Mouse (Mus musculus) ES-CJ7 (cell line): Measurements from ENCODE around the gene Tgfa.

ENCODE experiments used
- DNase-seq: peaks from one replicate; pipeline ENCODE4 v3.0.0; 2011; ENCODE audit warnings: low read depth, low spot score

Tgfa gene

DNA sequence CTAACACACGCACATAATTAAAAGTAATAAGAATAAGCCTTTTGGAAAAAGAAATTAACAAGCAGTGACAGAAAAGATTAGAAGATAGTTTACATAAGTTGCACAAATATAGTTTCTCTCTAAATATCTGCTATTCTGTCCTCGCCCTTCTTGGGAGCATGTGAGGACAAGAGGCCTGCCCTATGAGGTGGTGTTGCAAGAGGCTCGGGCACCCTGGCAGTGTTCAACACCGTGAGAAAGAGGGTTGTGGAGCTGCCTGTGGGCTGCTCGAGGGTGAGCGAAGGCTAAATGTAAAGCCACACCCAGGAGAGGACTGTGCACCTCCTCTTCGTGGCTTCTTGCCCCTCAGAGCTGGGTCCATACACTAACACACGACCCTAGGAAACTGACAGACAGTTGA is 100.4 kb downstream of the Tgfa start:
- no peak for DNase-seq

DNA sequence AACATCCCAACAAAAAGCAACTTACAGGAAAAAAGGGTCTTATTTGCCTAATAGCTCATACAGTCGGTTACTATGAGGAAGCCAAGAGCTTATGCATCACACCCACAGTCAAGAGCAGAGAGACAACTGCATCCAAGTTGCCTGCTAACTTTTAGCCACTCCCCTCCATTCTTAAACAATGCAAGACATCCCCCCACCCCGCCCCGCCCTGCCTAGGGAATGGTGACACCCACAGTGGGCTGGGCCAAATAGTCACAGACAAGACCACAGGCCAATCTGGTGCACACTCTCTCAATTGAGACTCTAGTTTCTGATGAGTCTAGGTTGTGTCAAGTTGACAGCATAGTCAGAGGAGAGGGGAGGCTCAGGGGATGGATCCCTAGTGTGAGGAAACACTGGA is 101.1 kb downstream of the Tgfa start:
- DNase-seq = peak; percentile 85

DNA sequence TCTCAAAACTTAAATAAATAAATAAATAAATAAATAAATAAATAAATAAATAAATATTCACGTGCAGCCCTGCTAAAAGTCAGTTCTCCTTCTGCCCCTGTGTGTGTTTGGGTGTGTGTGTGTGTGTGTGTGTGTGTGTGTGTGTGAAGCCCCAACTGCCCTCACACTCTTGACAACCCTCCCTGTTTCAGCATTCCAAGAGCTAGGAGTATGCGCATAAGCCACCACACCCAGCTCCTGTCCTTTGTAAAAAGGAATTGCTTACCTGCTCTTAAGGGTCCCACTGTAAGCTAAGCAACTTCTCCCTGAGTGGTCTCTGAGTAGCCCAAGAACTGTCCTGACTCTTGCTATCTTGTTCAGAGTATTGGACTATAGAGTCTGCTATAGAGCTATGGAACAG is 101.9 kb downstream of the Tgfa start:
- peak; percentile 84 for DNase-seq

DNA sequence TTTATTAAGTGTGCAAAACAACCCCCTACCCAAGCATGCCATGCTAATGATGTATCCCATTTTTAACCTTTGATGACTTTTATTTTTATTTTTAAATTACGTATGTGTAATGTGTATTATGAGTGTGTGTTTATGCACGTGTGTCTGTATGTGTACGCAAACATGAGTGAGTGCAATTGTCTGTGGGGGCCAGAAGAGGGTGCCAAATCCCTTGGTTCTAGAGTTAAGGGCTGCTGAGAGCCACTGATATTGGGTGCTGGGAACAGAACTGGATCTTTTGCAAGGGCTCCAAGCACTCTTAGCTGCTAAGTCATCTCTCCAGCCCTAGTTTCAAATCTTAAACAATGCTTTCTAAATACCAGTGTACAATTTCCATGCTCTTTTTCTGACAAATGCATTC is 103.9 kb downstream of the Tgfa start:
- DNase-seq = peak; percentile 50

DNA sequence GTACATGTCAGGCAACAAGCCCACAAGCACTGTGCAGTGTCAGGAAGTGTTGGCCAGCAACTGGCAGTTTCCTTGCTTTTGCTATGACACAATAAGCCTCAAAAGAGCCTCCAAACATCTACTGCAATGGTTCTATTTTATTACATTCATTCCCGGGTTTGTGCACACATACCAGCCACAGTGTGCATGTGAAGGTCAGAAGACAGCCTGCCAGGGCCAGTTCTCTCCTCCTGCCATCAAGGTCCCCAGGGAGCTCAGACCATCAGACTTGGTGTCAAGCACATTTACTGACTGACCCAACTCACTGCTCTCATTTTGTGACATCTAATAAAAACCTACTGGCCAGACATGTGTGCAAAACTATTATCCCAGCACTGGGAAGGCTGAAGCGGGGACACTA is 104.4 kb downstream of the Tgfa start:
- no peak for DNase-seq

DNA sequence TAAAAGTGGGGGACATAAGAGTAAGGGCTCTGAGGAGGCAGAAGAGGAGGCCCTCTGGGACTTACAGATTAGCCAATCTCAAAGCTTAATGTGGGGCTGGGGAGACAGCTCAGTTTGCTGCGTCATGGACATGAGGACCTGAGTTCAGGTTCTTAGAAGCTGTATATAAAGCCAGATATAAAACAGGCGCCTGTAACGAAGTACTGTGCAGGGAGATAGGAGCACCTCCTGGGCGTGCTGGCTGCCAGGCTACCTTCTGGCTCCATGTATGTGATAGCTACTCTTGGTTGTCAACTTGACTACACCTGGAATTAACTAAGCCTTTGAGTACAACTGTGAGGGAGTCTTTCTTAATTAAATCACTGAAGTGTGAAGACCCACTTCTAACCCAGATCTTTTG is 110.7 kb downstream of the Tgfa start:
- no peak for DNase-seq

DNA sequence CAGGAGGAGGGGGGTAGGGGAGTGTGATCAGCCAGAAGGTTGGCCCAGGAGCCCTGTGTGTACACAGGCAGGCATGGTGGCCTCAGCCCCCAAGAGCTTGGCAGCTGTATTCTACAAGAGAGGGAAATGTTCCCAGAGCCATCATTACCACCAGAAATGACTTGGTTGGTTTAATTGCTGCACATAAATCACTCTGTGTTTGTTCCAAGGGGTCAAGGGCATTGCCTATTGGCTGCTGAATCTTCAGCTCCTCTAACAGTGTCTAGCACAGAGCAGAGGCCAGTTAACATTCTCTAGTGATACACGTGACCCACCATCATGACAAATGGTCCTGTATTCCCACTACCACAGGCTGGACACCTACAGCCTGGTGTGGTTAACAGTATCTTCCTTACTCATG is 119.0 kb downstream of the Tgfa start:
- DNase-seq = no peak

DNA sequence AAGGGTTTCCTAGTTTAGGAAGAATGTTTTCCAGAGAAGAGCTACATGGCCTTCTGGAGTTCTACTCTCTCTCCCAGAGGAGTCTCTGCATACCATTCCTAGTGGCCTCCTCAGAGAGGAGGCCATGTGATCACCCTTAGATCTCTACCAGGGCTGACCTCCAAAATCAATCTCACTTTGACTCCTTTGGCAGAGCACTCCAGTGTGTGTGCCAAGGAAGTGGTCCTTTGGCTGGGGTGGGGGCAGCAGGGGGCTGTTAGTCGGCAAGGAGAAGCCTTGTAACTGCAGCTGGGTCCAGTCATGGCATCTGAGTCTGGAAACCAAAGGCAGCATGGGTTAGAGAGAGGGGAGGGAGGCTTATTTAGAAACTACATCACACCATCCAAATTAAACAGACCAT is 122.0 kb downstream of the Tgfa start:
- DNase-seq = no peak

DNA sequence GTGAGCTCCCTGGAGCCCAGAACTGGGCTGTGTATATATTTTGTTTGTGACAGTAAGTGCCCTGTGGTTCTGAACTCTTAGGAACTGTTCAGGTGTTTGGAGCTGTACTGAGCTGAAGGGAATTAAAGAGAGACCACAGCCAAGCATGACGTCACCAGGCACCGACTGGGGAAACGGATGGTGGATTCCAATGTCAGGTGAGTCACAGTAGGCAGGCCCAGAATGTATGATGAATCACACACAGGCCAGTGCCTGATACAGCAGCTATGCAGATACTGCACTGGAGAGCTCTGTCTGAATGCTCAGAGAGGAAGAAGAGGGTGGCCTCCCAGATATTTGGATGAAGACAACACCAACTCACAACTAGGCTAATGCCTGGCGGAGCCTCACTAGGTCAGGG is 123.8 kb downstream of the Tgfa start:
- no peak for DNase-seq

DNA sequence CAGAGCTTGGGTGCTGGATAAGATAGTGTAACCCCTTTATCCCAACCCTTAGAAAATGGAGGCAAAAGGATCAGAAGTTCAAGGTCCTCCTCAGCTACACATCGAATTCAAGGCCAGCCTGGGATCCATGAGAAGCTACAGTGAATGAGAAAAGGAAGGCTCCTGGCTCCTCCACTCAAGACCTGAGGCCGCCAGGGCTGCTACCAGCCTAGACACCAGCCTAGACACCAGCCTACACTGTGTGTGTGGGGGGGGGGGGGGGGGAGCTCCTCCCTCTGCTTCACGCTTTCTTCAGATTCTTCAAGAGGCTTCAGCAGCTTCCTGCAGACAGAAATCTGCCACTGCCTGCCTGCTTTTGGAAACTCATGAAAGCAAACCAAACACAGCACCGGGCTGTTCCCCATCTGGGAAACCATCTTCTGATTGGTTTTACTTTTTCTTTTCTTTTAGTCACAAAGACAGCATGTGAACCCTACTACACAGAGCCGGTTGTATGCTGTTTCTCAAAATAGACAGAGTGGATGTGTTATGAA is 127.1 kb downstream of the Tgfa start:
- DNase-seq = peak; percentile 38

DNA sequence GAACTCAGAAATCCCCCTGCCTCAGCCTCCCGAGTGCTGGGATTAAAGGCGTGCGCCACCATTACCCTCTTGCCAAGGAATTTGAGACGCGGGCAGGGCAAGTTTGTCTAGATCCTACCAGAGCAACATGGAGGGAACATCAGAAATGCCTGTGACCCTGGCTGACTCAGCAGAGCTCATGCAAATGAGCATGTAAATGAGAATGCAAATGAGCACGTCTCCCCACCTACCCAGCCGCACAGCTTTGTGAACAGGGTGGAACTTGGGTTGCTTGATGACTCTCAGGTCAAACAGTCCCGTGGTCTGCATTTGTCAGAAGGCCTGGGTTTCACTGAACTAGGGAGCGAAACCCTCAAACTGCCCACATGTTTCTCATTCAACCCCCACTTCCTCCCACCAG is 128.0 kb downstream of the Tgfa start:
- DNase-seq = peak; percentile 97

DNA sequence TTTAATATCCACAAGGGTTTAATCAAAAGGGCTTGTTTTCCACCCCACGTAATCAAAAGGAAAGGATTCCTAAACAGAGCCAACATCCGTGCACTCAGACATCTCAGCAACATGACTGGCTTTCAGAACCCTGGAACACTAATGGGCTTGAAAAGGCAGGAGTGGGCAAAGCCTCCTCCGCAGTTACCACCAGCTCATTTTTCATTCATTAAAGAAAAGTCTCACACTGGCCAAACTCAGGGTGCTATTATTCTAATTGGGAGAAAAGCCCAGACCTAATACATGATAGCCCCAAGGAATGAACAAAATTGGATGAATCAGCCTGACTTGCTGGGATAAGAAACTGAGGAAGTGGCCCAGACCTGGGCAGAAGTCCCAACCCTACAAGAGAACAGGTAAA is 129.4 kb downstream of the Tgfa start:
- no peak for DNase-seq
